Mouse (Mus musculus) embryonic facial prominence, embryonic 15.5 days (tissue): ENCODE measurements around the gene Dexi. TPM values are rescaled to one million over a fixed set of nuclear protein-coding genes. Genes with fewer than 3 reads are reported as not detected.

ENCODE experiments used
- ATAC-seq: fragments of 200-750 bp; cut with Nextera tagmentation; 2 replicates; pipeline ENCODE4 v1.8.0; 2017; ENCODE audit warnings: low read depth, moderate TSS enrichment; ENCODE audit not compliant: insufficient number of reproducible peaks, low FRiP score, low TSS enrichment
- H3K27ac ChIP-seq: fragments of 300-500 bp; sonication (generic); replicated peaks from 2 replicates; pipeline ENCODE4 v1.5.1; 2015; ENCODE audit warnings: mild to moderate bottlenecking, inconsistent platforms
- H3K27me3 ChIP-seq: fragments of 300-500 bp; sonication (generic); 2 replicates; pipeline ENCODE4 v1.6.1; 2015; ENCODE audit warnings: inconsistent platforms
- H3K36me3 ChIP-seq: fragments of 300-500 bp; sonication (generic); 2 replicates; pipeline ENCODE4 v1.6.1; 2015; ENCODE audit warnings: mild to moderate bottlenecking, inconsistent platforms
- H3K4me1 ChIP-seq: fragments of 300-500 bp; sonication (generic); 2 replicates; pipeline ENCODE4 v1.6.1; 2015; ENCODE audit warnings: inconsistent platforms
- H3K4me2 ChIP-seq: fragments of 300-500 bp; sonication (generic); replicated peaks from 2 replicates; pipeline ENCODE4 v1.6.1; 2015; ENCODE audit warnings: mild to moderate bottlenecking, inconsistent platforms
- H3K4me3 ChIP-seq: fragments of 300-500 bp; sonication (generic); replicated peaks from 2 replicates; pipeline ENCODE4 v1.5.1; 2015; ENCODE audit warnings: mild to moderate bottlenecking, inconsistent platforms
- H3K9ac ChIP-seq: fragments of 300-500 bp; sonication (generic); 2 replicates; pipeline ENCODE4 v1.6.1; 2015; ENCODE audit warnings: inconsistent platforms
- H3K9me3 ChIP-seq: fragments of 300-500 bp; sonication (generic); replicated peaks from 2 replicates; pipeline ENCODE4 v1.6.1; 2016; ENCODE audit warnings: inconsistent platforms
- WGBS: fragments of 180-500 bp; shearing (Covaris S2); methylation state at CpG from one replicate; pipeline ENCODE4 v1.1.7; 2015; 5-methylcytosine and 5-hydroxymethylcytosine counted together
- polyA plus RNA-seq: library from polyadenylated mRNA; unstranded; fragments of >200 nt; fragmentation: Nextera tagmentation; extraction: Ambion mirVana; gene quantifications from 2 replicates; pipeline ENCODE4 v1.2.1, GENCODE M21; 2015

Dexi gene
- polyA plus RNA-seq, 1 experiment from 2014 or later = 26.5 TPM

GRCm38 (mm10) chr16:10479857-10480256, 63.0 kb downstream of the Dexi start, which contains the start of gene Ciita:
TSS of gene Ciita (plus strand) at chr16:10480059.
- no peak within 1 kb of the TSS for H3K4me2 ChIP-seq
- H3K27me3 ChIP-seq = no peaks in the 10 kb centered on the region
- 77% methylated on average over 5 of the region's 5 CpGs for WGBS
- H3K27ac ChIP-seq = no peak within 1 kb of the TSS
- no peaks in the 10 kb centered on the region for H3K4me1 ChIP-seq
- no peak within 1 kb of the TSS for H3K4me3 ChIP-seq
- no peak within 1 kb of the TSS for H3K9ac ChIP-seq
- no peak for ATAC-seq
- H3K36me3 ChIP-seq = no peaks in the 10 kb centered on the region
- no peaks in the 10 kb centered on the region for H3K9me3 ChIP-seq

GRCm38 (mm10) chr16:10475919-10476318, 66.9 kb downstream of the Dexi start:
- Histone ChIP-seq H3K4me3 (no peak overlapping the region), H3K36me3 (no peaks in the 10 kb centered on the region), H3K27ac (no peak overlapping the region), H3K9ac (no peak overlapping the region), H3K4me1 (no peaks in the 10 kb centered on the region), H3K4me2 (no peak overlapping the region), H3K9me3 (no peaks in the 10 kb centered on the region), H3K27me3 (no peaks in the 10 kb centered on the region)
- ATAC-seq = no peak
- WGBS = 64% methylated on average over 2 of the region's 2 CpGs

GRCm38 (mm10) chr16:10474956-10475355, 67.9 kb downstream of the Dexi start:
- 67% methylated on average over 3 of the region's 3 CpGs for WGBS

GRCm38 (mm10) chr16:10471950-10472349, 70.9 kb downstream of the Dexi start:
- WGBS = 79% methylated on average over 3 of the region's 3 CpGs
- Histone ChIP-seq H3K9ac (no peak overlapping the region), H3K4me1 (no peaks in the 10 kb centered on the region), H3K9me3 (no peaks in the 10 kb centered on the region), H3K4me3 (no peak overlapping the region), H3K27ac (no peak overlapping the region), H3K4me2 (no peak overlapping the region), H3K27me3 (no peaks in the 10 kb centered on the region), H3K36me3 (no peaks in the 10 kb centered on the region)
- no peak for ATAC-seq

More at GRCm38 (mm10) chr16:10474956-10475355, 67.9 kb downstream of the Dexi start:
- no peak overlapping the region for H3K4me3 ChIP-seq
- no peak for ATAC-seq
- H3K9me3 ChIP-seq = no peaks in the 10 kb centered on the region
- H3K4me1 ChIP-seq = no peaks in the 10 kb centered on the region
- no peak overlapping the region for H3K4me2 ChIP-seq
- H3K9ac ChIP-seq = no peak overlapping the region
- no peak overlapping the region for H3K27ac ChIP-seq
- H3K36me3 ChIP-seq = no peaks in the 10 kb centered on the region
- no peaks in the 10 kb centered on the region for H3K27me3 ChIP-seq

- H3K9me3 ChIP-seq = no peaks in the 10 kb centered on the region
- H3K4me3 ChIP-seq = no peak overlapping the region
- no peak for ATAC-seq
- no peak overlapping the region for H3K9ac ChIP-seq
- H3K4me2 ChIP-seq = no peak overlapping the region
- no peaks in the 10 kb centered on the region for H3K27me3 ChIP-seq
- no peaks in the 10 kb centered on the region for H3K4me1 ChIP-seq
- H3K36me3 ChIP-seq = no peaks in the 10 kb centered on the region
- WGBS = 56% methylated on average over 1 of the region's 1 CpGs
- H3K27ac ChIP-seq = no peak overlapping the region
Measured at GRCm38 (mm10) chr16:10468201-10468600, 74.7 kb downstream of the Dexi start.

- H3K4me1 ChIP-seq = no peaks in the 10 kb centered on the region
- WGBS = 21% methylated on average over 11 of the region's 11 CpGs
- H3K36me3 ChIP-seq = no peaks in the 10 kb centered on the region
- no peaks in the 10 kb centered on the region for H3K27me3 ChIP-seq
- no peak for ATAC-seq
- no peak overlapping the region for H3K27ac ChIP-seq
- no peak overlapping the region for H3K4me2 ChIP-seq
- no peak overlapping the region for H3K9ac ChIP-seq
- no peak overlapping the region for H3K4me3 ChIP-seq
- no peaks in the 10 kb centered on the region for H3K9me3 ChIP-seq
Measured at GRCm38 (mm10) chr16:10467391-10468107, 75.3 kb downstream of the Dexi start.

- WGBS = 13% methylated on average over 4 of the region's 4 CpGs
- H3K27ac ChIP-seq = no peak overlapping the region
- ATAC-seq = no peak
- H3K36me3 ChIP-seq = no peaks in the 10 kb centered on the region
- H3K27me3 ChIP-seq = no peaks in the 10 kb centered on the region
- no peak overlapping the region for H3K9ac ChIP-seq
- H3K9me3 ChIP-seq = no peaks in the 10 kb centered on the region
- no peak overlapping the region for H3K4me2 ChIP-seq
- H3K4me1 ChIP-seq = no peaks in the 10 kb centered on the region
- H3K4me3 ChIP-seq = no peak overlapping the region
Measured at GRCm38 (mm10) chr16:10465011-10465681, 77.7 kb downstream of the Dexi start.

- WGBS = 91% methylated on average over 2 of the region's 2 CpGs
- no peak overlapping the region for H3K4me3 ChIP-seq
- no peaks in the 10 kb centered on the region for H3K27me3 ChIP-seq
- no peaks in the 10 kb centered on the region for H3K9me3 ChIP-seq
- H3K4me1 ChIP-seq = no peaks in the 10 kb centered on the region
- H3K4me2 ChIP-seq = no peak overlapping the region
- no peaks in the 10 kb centered on the region for H3K36me3 ChIP-seq
- no peak overlapping the region for H3K9ac ChIP-seq
- no peak overlapping the region for H3K27ac ChIP-seq
- ATAC-seq = no peak
Measured at GRCm38 (mm10) chr16:10461178-10461577, 81.7 kb downstream of the Dexi start.

- Histone ChIP-seq H3K36me3 (no peaks in the 10 kb centered on the region), H3K4me2 (no peak overlapping the region), H3K9ac (no peak overlapping the region), H3K4me3 (no peak overlapping the region), H3K27me3 (no peaks in the 10 kb centered on the region), H3K27ac (no peak overlapping the region), H3K9me3 (no peaks in the 10 kb centered on the region), H3K4me1 (no peaks in the 10 kb centered on the region)
- no peak for ATAC-seq
- 71% methylated on average over 2 of the region's 2 CpGs for WGBS
Measured at GRCm38 (mm10) chr16:10460188-10460587, 82.7 kb downstream of the Dexi start.

- Histone ChIP-seq H3K4me1 (no peaks in the 10 kb centered on the region), H3K4me2 (no peak overlapping the region), H3K36me3 (no peaks in the 10 kb centered on the region), H3K27ac (no peak overlapping the region), H3K4me3 (no peak overlapping the region), H3K9me3 (no peaks in the 10 kb centered on the region), H3K27me3 (no peaks in the 10 kb centered on the region), H3K9ac (no peak overlapping the region)
- no peak for ATAC-seq
- 35% methylated on average over 3 of the region's 3 CpGs for WGBS
Measured at GRCm38 (mm10) chr16:10454583-10454974, 88.3 kb downstream of the Dexi start.

GRCm38 (mm10) chr16:10453872-10454582, 88.8 kb downstream of the Dexi start:
- H3K27me3 ChIP-seq = no peaks in the 10 kb centered on the region
- no peaks in the 10 kb centered on the region for H3K9me3 ChIP-seq
- H3K27ac ChIP-seq = no peak overlapping the region
- H3K4me2 ChIP-seq = no peak overlapping the region
- H3K4me1 ChIP-seq = no peaks in the 10 kb centered on the region
- no peak overlapping the region for H3K9ac ChIP-seq
- no peak for ATAC-seq
- WGBS = 75% methylated on average over 6 of the region's 6 CpGs
- no peaks in the 10 kb centered on the region for H3K36me3 ChIP-seq
- H3K4me3 ChIP-seq = no peak overlapping the region
